Mouse (Mus musculus) adrenal gland, postnatal 36 days (tissue): ENCODE results near the gene Gm20867. TPM values are rescaled to one million over a fixed set of nuclear protein-coding genes. Genes with fewer than 3 reads are reported as not detected.
"Not testable (repeated sequence)": the region's sequence is repeated elsewhere in the genome, so short reads cannot be mapped to it uniquely, and the experiment has no call there.

ENCODE experiments used
- DNase-seq, 2 experiments: peaks; one replicate each; pipeline ENCODE4 v3.0.0; 2021; ENCODE audit warnings: mixed read lengths in 1 of 2
- long read RNA-seq, 2 experiments: library from polyadenylated mRNA; stranded (forward); transcript quantifications; one replicate each; pipeline ENCODE4 v2.0.0; 2021; ENCODE audit warnings: borderline sequencing depth in 2 of 2
- total RNA-seq, 2 experiments: library from RNA; stranded (reverse); gene quantifications; 2 replicates each; pipeline ENCODE4 v1.2.3; 2021

The Gm20867 gene
- not detected for total RNA-seq
- long read RNA-seq, experiment 1, result 0 reads
- long read RNA-seq, experiment 2, result 0 reads

GRCm38 (mm10) chrY:77963104-77963503, at the start of gene Gm20867:
TSS of gene Gm20867 (minus strand) at chrY:77963204.
- DNase-seq, result not testable (repeated sequence)

Other genes with a start within 250 kb of the Gm20867 start
- gene Gm29564, start 249.8 kb upstream of the Gm20867 start, total RNA-seq, result not detected